ENCODE assay signal across 8 mouse cellular contexts in the genomic region with DNA sequence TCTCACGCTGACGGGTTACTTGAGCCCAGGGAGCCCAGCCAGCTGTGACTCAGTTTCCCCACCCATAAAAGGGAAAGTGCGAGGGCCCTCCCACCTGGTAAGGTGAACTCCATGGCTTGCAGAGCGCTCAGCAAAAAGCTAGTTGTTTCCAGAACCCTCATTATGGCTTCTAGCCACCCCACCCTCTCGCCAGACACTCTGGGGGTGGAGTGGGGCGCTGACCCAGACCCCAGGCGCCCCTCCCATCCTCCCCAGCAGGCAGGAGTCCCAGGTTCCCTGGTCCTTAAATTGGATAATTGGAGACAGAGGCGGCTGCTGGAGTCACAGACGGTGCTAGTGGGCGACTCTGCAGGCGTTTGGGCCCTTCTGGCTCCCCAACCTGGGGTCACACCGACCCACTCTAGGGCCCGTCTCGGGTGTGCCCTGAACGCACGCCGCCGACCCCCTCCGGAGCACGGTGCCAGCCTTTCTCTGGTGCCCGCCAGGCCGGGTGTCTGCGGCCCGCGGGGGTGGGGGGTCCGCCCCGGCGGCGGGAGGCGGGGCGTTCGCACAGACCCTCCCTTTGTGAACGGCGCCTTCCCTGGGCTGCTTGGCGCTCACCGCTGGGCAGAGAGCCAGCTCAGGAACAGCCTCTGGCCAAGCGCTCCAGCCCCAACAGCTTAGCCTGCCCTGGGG. TPM values are rescaled to one million over a fixed set of nuclear protein-coding genes. Genes with fewer than 3 reads are reported as not detected.
DNase-seq lines count a peak whose midpoint lies in the region; ATAC-seq lines count a peak whose summit lies in the region.

No protein-coding gene starts in this region.

- H3K27me3 ChIP-seq in embryonic facial prominence, embryonic 14.5 days (replicated peaks; ENCODE audit: control insufficient read depth, insufficient read depth, low read length): peaks cover 15% of the 10 kb centered on the region
- peaks cover 99% of the 10 kb centered on the region for H3K27me3 ChIP-seq in midbrain, embryonic 10.5 days (ENCODE audit: low read depth, poor library complexity, severe bottlenecking)

- H3K9ac ChIP-seq in embryonic facial prominence, embryonic 14.5 days (ENCODE audit: low read depth, low read length): peak overlapping the region; percentile 52

- H3K4me1 ChIP-seq in embryonic facial prominence, embryonic 14.5 days (ENCODE audit: control insufficient read depth, insufficient read depth, low read length): peaks cover 92% of the 10 kb centered on the region
- peaks cover 95% of the 10 kb centered on the region for H3K4me1 ChIP-seq in midbrain, embryonic 10.5 days

- intact Hi-C loops in heart, postnatal 14 days (cut with DNase I): no loop called here

- peak overlapping the region; percentile 38 for H3K4me3 ChIP-seq in embryonic facial prominence, embryonic 14.5 days (ENCODE audit: low read depth, low read length)
- H3K4me3 ChIP-seq in midbrain, embryonic 10.5 days: peak overlapping the region; percentile 46

- ATAC-seq in embryonic facial prominence, embryonic 14.5 days (ENCODE audit: low read depth): peak; percentile 28
- ATAC-seq in megakaryocyte-erythroid progenitor cell, adult 5-6 weeks (replicated peaks; ENCODE audit: low FRiP score, low TSS enrichment, poor library complexity, severe bottlenecking): no peak

- no peaks in the 10 kb centered on the region for H3K9me3 ChIP-seq in embryonic facial prominence, embryonic 14.5 days (ENCODE audit: control insufficient read depth, low read length)
- H3K9me3 ChIP-seq in midbrain, embryonic 10.5 days (replicated peaks): no peaks in the 10 kb centered on the region

- H3K27ac ChIP-seq in embryonic facial prominence, embryonic 14.5 days (replicated peaks; ENCODE audit: low read depth, low read length): peak overlapping the region; percentile 83
- H3K27ac ChIP-seq in midbrain, embryonic 10.5 days (replicated peaks): peak overlapping the region; percentile 39

- peak; percentile 78 for DNase-seq in urinary bladder, postnatal 14 days (ENCODE audit: low spot score)
- no peak for DNase-seq in urinary bladder, postnatal 10 days (ENCODE audit: low spot score)
- DNase-seq in embryonic facial prominence, embryonic 14.5 days (ENCODE audit: low spot score): peak; percentile 90
- DNase-seq in heart, postnatal 14 days: peak; percentile 84 to 87
- DNase-seq in kidney, postnatal 4 days: peak; percentile 82 to 88
- DNase-seq in midbrain, embryonic 10.5 days (ENCODE audit: low spot score): peak; percentile 57
- DNase-seq in B cell, adult 2 months: no peak

- no peaks in the 10 kb centered on the region for H3K36me3 ChIP-seq in embryonic facial prominence, embryonic 14.5 days (ENCODE audit: control insufficient read depth, insufficient read depth, low read length)
- no peaks in the 10 kb centered on the region for H3K36me3 ChIP-seq in midbrain, embryonic 10.5 days

- peak overlapping the region; percentile 76 for H3K4me2 ChIP-seq in embryonic facial prominence, embryonic 14.5 days (ENCODE audit: low read depth, low read length)

- 2% methylated on average over 22 of the region's 37 CpGs for WGBS in embryonic facial prominence, embryonic 14.5 days
- 2% methylated on average over 37 of the region's 37 CpGs for WGBS in midbrain, embryonic 10.5 days

RNA-seq across cellular contexts. Expression of gene Gadd45b, which starts 6.4 kb away (rescaled TPM):
- polyA plus RNA-seq in embryonic facial prominence, embryonic 14.5 days (2014; fragmentation: Nextera tagmentation; extraction: Ambion mirVana): 35.5 and 39.9 TPM in 2 replicates
- total RNA-seq in heart, postnatal 14 days (2021): 10 to 100 TPM; 13.6 to 17.2 TPM
- polyA plus RNA-seq in midbrain, embryonic 10.5 days (2016; fragmentation: Nextera tagmentation; extraction: Ambion mirVana): 6.1 and 9.2 TPM in 2 replicates
- not detected in 2 replicates for total RNA-seq in megakaryocyte-erythroid progenitor cell, adult 5-6 weeks (2014; fragmentation: Nextera tagmentation)
- 7.5 and 8.7 TPM in 2 replicates for total RNA-seq in megakaryocyte-erythroid progenitor cell, adult 5-6 weeks (2017)

RNA-seq across cellular contexts. Expression of gene Lmnb2, which starts 18.2 kb away (rescaled TPM):
- 21.6 and 22.9 TPM in 2 replicates for polyA plus RNA-seq in embryonic facial prominence, embryonic 14.5 days (2014; fragmentation: Nextera tagmentation; extraction: Ambion mirVana)
- 1 to 10 TPM; 5.1 to 7.0 TPM for total RNA-seq in heart, postnatal 14 days (2021)
- polyA plus RNA-seq in midbrain, embryonic 10.5 days (2016; fragmentation: Nextera tagmentation; extraction: Ambion mirVana): 77.9 and 84.7 TPM in 2 replicates
- total RNA-seq in megakaryocyte-erythroid progenitor cell, adult 5-6 weeks (2014; fragmentation: Nextera tagmentation): 14.9 and 24.4 TPM in 2 replicates
- total RNA-seq in megakaryocyte-erythroid progenitor cell, adult 5-6 weeks (2017): 24.0 and 29.0 TPM in 2 replicates

RNA-seq across cellular contexts. Expression of gene Timm13, which starts 35.5 kb away (rescaled TPM):
- polyA plus RNA-seq in embryonic facial prominence, embryonic 14.5 days (2014; fragmentation: Nextera tagmentation; extraction: Ambion mirVana): 325 and 348 TPM in 2 replicates
- total RNA-seq in heart, postnatal 14 days (2021): 100 to 1,000 TPM; 145 to 161 TPM
- 335 and 382 TPM in 2 replicates for polyA plus RNA-seq in midbrain, embryonic 10.5 days (2016; fragmentation: Nextera tagmentation; extraction: Ambion mirVana)
- 206 and 233 TPM in 2 replicates for total RNA-seq in megakaryocyte-erythroid progenitor cell, adult 5-6 weeks (2014; fragmentation: Nextera tagmentation)
- 27.7 and 49.2 TPM in 2 replicates for total RNA-seq in megakaryocyte-erythroid progenitor cell, adult 5-6 weeks (2017)

Comparison
In these comparisons a context has a peak if more than half of its experiments do, and no peak if none do; other contexts are left out.
1. DNase-seq: peak in urinary bladder, postnatal 14 days (single experiment), embryonic facial prominence, embryonic 14.5 days (single experiment), heart, postnatal 14 days (2 of 2), kidney, postnatal 4 days (2 of 2) and midbrain, embryonic 10.5 days (single experiment); none in urinary bladder, postnatal 10 days (single experiment) and B cell, adult 2 months (0 of 2).